Mouse (Mus musculus) fat pad, adult 2 months (tissue): ENCODE measurements at regions not wholly inside any gene's neighbourhood (a gene's known extent, or its start where the extent isn't known, plus 50 kb on each side); places are given as distances from the start of the nearest gene placed in this dataset.

Experiments
- DNase-seq: peaks from one replicate; pipeline ENCODE4 v3.0.0-alpha.2; 2011; ENCODE audit warnings: low read depth, low spot score; ENCODE audit errors: extremely low read depth

- DNase-seq: no peak
Observed at GRCm38 (mm10) chr7:40737496-40737895, 160.6 kb upstream of the Vstm2b start.

- no peak for DNase-seq
Observed at GRCm38 (mm10) chr7:40738174-40738573, 160.0 kb upstream of the Vstm2b start.

GRCm38 (mm10) chr7:40742553-40743151, 155.5 kb upstream of the Vstm2b start:
- DNase-seq: no peak

- DNase-seq: no peak
Observed at GRCm38 (mm10) chr7:40751779-40752178, 146.3 kb upstream of the Vstm2b start.

GRCm38 (mm10) chr7:40752195-40752594, 145.9 kb upstream of the Vstm2b start:
- DNase-seq: no peak

GRCm38 (mm10) chr7:40753490-40753889, 144.6 kb upstream of the Vstm2b start:
- DNase-seq: no peak

GRCm38 (mm10) chr7:40762520-40762919, 135.6 kb upstream of the Vstm2b start:
- DNase-seq: no peak

GRCm38 (mm10) chr7:40766142-40766541, 132.0 kb upstream of the Vstm2b start:
- DNase-seq: no peak

- no peak for DNase-seq
Observed at GRCm38 (mm10) chr7:40776220-40776619, 121.9 kb upstream of the Vstm2b start.

- no peak for DNase-seq
Observed at GRCm38 (mm10) chr7:40784906-40785305, 113.2 kb upstream of the Vstm2b start.

- DNase-seq: no peak
Observed at GRCm38 (mm10) chr7:40786758-40787157, 111.4 kb upstream of the Vstm2b start.

- no peak for DNase-seq
Observed at GRCm38 (mm10) chr7:40788486-40788885, 109.6 kb upstream of the Vstm2b start.

- no peak for DNase-seq
Observed at GRCm38 (mm10) chr7:40794458-40795207, 103.5 kb upstream of the Vstm2b start.

GRCm38 (mm10) chr7:40799794-40800193, 98.3 kb upstream of the Vstm2b start:
- no peak for DNase-seq

GRCm38 (mm10) chr7:40801291-40801690, 96.8 kb upstream of the Vstm2b start:
- DNase-seq: no peak

- no peak for DNase-seq
Observed at GRCm38 (mm10) chr7:40805211-40805610, 92.9 kb upstream of the Vstm2b start.

GRCm38 (mm10) chr7:40805866-40806265, 92.3 kb upstream of the Vstm2b start:
- no peak for DNase-seq

- no peak for DNase-seq
Observed at GRCm38 (mm10) chr7:40812952-40813351, 85.2 kb upstream of the Vstm2b start.

GRCm38 (mm10) chr7:40825141-40825742, 72.9 kb upstream of the Vstm2b start:
- no peak for DNase-seq

- DNase-seq: no peak
Observed at GRCm38 (mm10) chr7:40829526-40829925, 68.6 kb upstream of the Vstm2b start.

GRCm38 (mm10) chr7:40831583-40831982, 66.5 kb upstream of the Vstm2b start:
- no peak for DNase-seq

GRCm38 (mm10) chr7:40842344-40842992, 55.7 kb upstream of the Vstm2b start:
- no peak for DNase-seq
